Mouse (Mus musculus): Measurements from ENCODE around the gene Ptpn14. TPM values are rescaled to one million over a fixed set of nuclear protein-coding genes. Genes with fewer than 3 reads are reported as not detected.
"Not testable (repeated sequence)": the region's sequence is repeated elsewhere in the genome, so short reads cannot be mapped to it uniquely, and the experiment has no call there.

Gene Ptpn14
- total RNA-seq (2014; fragmentation: Nextera tagmentation) (0.09 TPM in 1 of 2 replicates, not detected in the other), total RNA-seq (2017) (0.22 and 0.88 TPM in 2 replicates)

- peak; percentile 61 for ATAC-seq (replicated peaks; ENCODE audit: poor library complexity, severe bottlenecking)
Measured at GRCm38 (mm10) chr1:189727884-189728783, at the start of gene Ptpn14. Gene Ptpn14, plus strand, starts transcription at chr1:189728268.

DNA sequence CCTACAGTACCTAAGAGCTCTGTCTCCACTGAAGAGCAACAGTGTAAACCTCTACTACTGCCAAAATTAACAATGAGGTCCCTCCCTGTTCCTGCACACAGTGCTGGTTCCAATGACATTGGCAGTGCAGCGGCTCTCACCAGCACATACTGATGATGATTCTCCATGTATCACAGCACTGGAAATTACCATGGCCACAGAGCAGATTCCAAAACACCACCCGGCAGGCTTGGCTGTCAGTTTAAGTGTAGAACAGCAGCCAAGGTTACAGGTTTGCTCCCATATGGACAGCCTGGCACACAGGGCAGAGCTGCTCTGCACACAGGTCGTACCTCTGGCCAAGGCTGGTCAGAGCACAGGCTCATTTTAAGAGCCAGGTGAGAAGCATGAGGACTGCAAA lies 48.5 kb upstream of the Ptpn14 start:
- ATAC-seq (replicated peaks; ENCODE audit: poor library complexity, severe bottlenecking), result no peak

DNA sequence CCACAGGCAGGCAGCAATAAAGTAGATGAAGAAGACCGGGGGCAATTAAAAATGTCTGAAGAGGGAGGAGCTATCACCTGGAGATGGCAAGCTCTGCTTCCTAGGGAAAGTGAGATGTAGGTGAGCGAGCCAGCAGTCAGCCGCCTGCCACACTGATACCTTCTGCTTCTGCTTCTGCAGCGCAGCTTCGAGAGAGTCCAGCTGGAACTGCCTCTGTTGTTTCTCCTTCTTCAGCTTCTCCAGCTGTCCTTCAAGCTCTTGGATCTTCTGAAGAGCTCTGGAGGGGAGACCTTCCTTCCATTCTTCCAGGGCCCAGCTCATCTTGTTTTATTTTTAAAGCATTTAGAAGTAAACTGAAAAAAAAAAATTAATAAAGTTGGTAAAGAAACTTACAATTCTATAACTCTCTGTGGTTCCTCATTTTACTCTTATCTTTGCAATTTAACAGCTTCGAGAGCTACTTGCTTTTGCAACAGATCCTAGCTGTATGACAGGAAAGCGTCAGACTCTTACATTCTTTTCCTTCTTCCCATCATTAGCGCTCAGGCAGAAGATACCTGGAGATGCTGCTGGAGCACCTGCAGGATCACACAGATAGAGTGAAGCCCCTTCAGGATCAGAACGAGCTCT lies 43.2 kb upstream of the Ptpn14 start:
- no peak for ATAC-seq (replicated peaks; ENCODE audit: poor library complexity, severe bottlenecking)

DNA sequence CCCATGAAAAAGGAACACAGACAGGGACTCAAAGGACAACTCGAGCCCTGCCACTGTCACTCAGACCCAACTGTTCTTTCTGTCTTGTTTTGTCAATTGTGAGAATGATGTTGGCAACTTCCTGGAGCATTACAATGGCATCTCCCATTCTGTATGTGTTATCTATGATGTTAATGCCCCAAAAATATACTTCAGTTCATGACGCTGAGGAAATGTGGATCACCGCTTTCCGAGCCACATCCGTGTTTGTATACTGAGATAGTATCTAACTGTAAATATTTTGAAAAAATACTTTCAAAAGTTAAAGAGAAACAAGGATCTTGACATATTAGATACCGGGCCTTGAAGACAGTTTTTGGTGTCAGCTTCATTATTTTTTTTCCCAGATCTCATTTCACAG lies 42.0 kb upstream of the Ptpn14 start:
- no peak for ATAC-seq (replicated peaks; ENCODE audit: poor library complexity, severe bottlenecking)

GRCm38 (mm10) chr1:189687654-189688387 lies 40.2 kb upstream of the Ptpn14 start, which contains the start of gene Cenpf:
Gene Cenpf, minus strand, starts transcription at chr1:189688086.
- ATAC-seq (replicated peaks; ENCODE audit: poor library complexity, severe bottlenecking), result peak; percentile 97

GRCm38 (mm10) chr1:189688388-189688750 lies 39.7 kb upstream of the Ptpn14 start:
- no peak; the same call in 1 of the 2 replicates for ATAC-seq (replicated peaks; ENCODE audit: poor library complexity, severe bottlenecking)

- peak; percentile 38 for ATAC-seq (replicated peaks; ENCODE audit: poor library complexity, severe bottlenecking)
Measured at GRCm38 (mm10) chr1:189689050-189689833, 38.8 kb upstream of the Ptpn14 start.

- ATAC-seq (replicated peaks; ENCODE audit: poor library complexity, severe bottlenecking), result not testable (repeated sequence)
Measured at GRCm38 (mm10) chr1:189692442-189692841, 35.6 kb upstream of the Ptpn14 start.

- ATAC-seq (replicated peaks; ENCODE audit: poor library complexity, severe bottlenecking), result peak; percentile 65
Measured at GRCm38 (mm10) chr1:189694391-189694790, 33.7 kb upstream of the Ptpn14 start.

GRCm38 (mm10) chr1:189695321-189695720 lies 32.7 kb upstream of the Ptpn14 start:
- ATAC-seq (replicated peaks; ENCODE audit: poor library complexity, severe bottlenecking), result no peak

GRCm38 (mm10) chr1:189698416-189698815 lies 29.7 kb upstream of the Ptpn14 start:
- ATAC-seq (replicated peaks; ENCODE audit: poor library complexity, severe bottlenecking), result no peak

GRCm38 (mm10) chr1:189700186-189700585 lies 27.9 kb upstream of the Ptpn14 start:
- no peak for ATAC-seq (replicated peaks; ENCODE audit: poor library complexity, severe bottlenecking)

DNA sequence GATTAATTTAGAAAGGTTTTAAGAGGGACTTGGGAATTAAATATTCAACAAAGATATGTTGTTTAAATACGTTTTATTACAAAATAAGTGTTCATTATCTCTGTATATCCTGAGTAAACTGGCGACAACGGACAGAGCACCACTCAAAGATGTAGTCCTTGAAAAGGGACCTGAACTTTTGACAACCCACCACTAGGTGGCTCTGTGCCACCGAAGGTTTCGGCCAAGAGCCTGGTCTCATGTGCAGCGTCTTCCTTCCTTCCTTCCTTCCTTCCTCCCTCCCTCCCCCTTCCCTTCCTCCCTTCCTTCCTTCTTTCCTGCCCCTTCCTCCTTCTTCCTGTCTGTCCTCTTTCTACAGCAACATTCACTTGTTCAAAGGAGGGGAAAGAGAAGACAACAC lies 27.1 kb upstream of the Ptpn14 start:
- peak; percentile 77 for ATAC-seq (replicated peaks; ENCODE audit: poor library complexity, severe bottlenecking)

DNA sequence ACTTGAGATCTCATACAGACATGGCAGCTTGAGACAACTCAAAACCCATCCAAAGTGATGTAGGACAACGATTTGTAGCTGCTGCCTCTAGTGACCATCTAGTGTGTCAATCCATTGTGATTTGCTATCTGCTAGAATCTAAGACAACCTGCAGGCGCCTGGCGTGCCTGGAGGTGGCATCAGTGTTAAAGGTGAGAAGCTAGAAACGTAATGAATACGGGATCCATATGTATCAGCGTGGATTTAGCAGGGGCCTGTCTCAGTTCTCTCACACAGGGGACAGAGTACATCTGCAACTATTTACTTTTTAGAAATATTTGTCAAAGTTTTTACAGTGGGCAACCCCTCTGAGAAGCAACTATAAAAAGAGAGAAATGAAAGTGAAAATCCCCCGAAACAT lies 24.9 kb upstream of the Ptpn14 start:
- ATAC-seq (replicated peaks; ENCODE audit: poor library complexity, severe bottlenecking), result no peak

DNA sequence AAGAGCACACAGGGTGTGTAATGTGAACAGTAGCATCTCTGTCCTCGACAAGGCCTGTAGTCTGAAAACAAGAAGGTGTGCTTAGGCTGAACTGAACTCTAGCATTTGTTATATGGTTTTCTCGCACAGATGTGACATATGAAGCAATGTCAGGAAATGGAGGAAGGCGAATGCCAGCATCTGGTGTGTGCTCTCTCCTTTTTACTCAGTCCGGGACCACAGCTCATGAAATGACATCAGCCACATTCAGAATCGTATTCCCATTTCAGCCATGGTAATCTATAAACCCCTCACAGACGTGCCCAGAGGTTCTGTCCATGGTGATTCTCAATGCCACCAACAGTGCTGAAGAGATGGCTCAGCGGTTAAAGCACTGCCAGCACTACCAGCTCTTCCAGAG lies 24.5 kb upstream of the Ptpn14 start:
- ATAC-seq (replicated peaks; ENCODE audit: poor library complexity, severe bottlenecking), result no peak; the same call in 1 of the 2 replicates

GRCm38 (mm10) chr1:189706040-189706645 lies 21.9 kb upstream of the Ptpn14 start:
- ATAC-seq (replicated peaks; ENCODE audit: poor library complexity, severe bottlenecking), result no peak

DNA sequence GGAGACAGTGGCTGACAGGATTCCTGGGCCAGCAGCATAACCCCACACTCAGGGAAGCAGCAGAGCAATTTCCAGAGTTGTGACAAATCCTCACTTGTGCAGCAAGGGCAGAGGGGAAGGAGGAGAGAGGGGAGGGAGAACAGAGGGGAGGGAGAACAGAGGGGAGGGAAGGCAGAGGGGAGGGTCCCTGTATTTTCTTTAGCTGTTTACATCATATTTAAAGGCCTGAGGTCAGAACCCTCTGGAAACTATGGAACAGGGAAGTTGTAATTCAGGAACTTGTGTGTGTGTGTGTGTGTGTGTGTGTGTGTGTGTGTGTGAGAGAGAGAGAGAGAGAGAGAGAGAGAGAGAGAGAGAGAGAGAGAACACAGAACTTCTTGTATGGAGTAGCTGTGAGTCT lies 21.1 kb upstream of the Ptpn14 start:
- peak; percentile 85 for ATAC-seq (replicated peaks; ENCODE audit: poor library complexity, severe bottlenecking)

DNA sequence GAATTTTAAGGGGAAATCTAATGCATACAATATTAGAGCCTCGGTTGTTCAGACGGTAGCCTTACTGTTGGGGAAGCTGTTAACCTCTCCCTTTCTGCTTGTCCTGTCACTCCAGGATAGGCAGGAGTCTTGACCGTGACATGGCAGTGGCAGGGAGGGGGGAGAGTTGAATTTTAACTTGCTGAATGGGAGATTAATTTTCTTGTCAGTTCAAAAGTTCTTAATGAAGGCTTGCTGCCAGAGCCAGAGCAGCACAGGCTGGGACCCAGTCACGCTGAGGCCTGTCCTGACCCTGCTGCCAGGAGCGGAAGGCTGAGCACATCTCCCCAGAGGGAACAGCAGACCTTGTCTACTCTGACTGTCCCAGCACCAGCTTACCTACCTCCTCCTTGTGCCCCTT lies 20.6 kb upstream of the Ptpn14 start:
- ATAC-seq (replicated peaks; ENCODE audit: poor library complexity, severe bottlenecking), result 0 out of 2 replicates have a peak, but pooled peaks have one; percentile 21

GRCm38 (mm10) chr1:189709001-189709400 lies 19.1 kb upstream of the Ptpn14 start:
- no peak for ATAC-seq (replicated peaks; ENCODE audit: poor library complexity, severe bottlenecking)
